Mouse (Mus musculus) spleen, embryonic (tissue): ENCODE data around the gene Ahnak2.

Source experiments
- CTCF ChIA-PET: fragments of 350-600 bp; sonication (Branson Sonifier 250); formaldehyde crosslinking; loops from one replicate; lab custom pipeline; 2022; lab: Charles Lee

Gene Ahnak2

DNA sequence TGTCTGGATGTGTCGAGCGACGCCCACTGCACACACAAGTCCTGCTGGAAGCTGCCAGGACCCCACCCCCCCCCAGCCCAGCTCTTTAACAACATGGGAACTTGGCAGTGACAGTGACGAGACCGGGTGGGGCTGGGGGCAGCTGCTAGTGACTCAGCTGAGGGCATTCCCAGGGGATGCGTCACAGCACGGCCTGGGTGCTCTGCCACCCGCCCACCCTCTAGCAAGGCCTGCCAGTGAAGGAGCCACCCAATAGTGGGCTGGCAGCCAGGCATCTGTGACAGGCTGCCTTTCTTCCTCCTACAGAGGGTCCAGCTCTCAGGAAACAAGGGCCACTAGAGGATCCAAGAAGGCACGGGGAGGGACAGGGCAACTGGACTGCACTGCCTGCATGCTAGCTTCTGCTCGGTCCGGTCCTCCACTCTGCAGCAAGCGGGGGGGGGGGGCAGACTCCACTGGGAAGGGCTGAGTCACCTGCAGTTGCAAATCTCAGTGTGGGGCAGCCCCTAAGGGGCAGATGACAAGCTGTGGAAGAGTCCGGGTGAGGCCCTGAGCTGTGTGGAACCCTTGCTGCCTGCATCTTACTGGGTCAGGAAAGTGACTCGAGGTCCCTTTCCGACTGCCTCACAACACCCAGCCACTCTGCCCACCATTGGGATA is 4.7 kb downstream of the Ahnak2 start:
- CTCF ChIA-PET, result no interaction called here

DNA sequence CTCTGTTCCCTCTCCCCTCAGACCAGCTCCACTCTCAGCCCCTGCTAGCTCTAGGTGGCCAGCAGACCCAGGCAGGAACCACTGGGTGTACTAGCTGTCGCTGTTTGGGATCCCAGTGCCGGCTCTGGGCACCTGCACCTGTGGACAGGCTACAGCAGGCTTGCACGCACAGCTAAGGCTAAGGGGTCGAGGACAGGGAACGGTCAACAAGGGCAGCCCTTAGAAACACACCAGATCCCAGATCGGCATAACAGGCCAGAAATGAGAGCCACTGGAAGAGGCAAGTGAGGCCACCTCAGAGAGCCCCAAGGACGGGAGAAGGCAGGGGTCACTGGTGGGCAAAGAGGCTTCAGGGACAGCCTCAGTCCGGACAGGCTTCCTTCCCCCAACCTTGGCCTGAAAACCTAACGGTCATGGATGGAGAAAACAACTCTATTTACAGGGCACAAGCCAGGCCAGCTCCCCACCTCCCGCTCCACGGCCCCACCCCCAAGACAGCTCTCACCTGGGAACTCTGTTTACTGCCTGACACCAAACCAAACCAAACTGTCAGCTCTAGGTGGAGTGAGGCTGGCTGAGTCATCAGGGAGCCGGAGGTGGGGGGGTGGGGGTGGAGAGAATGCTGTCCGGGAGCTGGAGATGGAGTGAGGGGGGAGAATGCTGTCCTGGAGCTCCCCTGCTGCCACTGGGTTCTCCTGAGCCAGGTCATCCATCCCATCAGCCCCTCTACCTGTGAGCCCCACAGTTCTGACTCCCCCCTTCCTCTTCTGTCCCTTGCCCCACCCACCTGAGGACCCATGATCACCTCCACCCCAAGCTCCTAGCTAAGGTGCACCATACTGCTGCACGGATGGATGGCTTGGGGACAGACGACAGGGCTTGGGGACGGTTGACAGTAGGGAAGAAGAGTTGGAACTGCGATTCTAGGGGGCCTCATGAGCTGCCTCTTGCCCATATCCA is 5.6 kb downstream of the Ahnak2 start:
- CTCF ChIA-PET, result interaction anchor here (0.6 kb wide), 1 partner anchor 1609 kb away, joined by 3 read pairs; no protein-coding TSS in a partner anchor

GRCm38 (mm10) chr12:112795466-112796104 is 6.9 kb downstream of the Ahnak2 start:
- CTCF ChIA-PET, result no interaction called here

GRCm38 (mm10) chr12:112794998-112795397 is 7.5 kb downstream of the Ahnak2 start:
- CTCF ChIA-PET, result no interaction called here

DNA sequence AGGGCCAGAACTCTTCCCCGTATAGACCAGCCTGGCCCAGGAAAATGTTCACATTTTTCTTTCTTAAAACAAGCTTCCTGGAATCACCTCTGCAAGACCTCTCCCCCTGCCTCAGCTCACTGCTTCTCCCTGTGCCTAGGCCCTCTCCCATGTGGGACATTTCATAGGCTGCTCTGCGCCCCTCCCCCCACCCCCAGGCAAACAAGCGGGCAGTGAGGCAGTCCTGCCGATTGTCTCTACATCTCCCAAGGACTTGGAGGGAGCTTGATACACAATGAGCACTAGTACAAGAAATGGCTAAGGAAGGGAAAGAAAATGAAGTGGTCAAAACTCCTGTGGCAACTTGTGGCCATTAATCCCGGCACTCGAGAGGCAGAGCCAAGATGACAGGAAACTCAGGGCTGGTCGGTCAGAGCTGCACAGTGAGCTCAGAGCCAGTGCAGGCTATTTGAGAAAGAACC is 8.1 kb downstream of the Ahnak2 start:
- CTCF ChIA-PET, result no interaction called here

DNA sequence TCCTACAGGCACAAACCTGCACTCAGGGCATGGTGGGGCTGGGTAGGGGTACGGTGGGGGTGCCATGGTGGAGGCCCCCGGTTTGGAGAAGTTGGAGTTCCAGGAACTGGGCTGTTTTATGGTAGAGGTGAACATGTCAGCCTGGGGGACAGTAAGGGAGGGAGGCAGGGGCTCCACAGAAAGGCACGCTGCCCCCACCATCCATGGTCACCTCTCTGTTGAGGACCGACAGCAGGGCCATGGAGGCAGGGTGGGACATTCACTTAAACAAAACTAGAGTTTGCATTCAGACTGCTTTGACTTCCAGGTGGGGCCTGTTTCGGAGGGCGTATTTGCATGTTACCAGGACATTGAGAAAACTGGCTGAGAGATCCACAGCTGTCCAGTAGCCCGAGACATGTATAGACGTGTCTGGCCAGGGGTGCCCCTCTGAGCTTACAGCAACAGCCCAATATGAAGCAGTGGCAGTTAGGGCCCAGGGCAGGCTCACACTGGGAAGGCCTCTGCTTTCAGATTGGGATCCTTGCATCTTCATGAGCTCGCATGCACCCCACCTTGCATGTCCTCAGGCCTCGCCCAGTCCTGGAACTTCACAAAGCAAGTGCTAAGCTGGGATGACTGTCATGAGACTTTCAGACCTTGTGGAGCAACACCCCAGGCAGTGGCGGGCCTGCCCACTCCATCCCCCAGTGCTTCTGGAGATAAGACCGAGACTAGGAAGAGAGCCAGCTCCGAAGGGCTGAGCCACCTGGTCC is 8.7 kb downstream of the Ahnak2 start:
- CTCF ChIA-PET, result no interaction called here

DNA sequence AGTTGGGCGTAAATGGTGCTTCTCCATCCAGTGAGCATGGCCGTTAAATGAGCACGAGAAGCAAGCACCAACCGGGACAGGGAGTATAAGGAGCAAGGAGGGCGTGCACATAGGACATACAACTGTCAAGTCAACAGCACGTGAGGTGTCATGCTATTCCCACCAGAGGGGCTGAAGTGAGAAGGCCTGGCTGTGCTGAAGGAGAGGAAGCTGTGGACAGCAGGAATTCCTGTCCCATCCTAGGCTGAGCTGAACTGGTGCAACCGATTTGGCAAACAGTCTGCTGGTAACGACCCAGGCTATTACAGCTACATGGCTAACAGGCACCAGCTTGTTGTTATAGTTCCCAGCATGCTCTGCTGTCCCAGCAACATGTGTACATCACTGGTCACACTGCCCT is 11.4 kb downstream of the Ahnak2 start:
- CTCF ChIA-PET, result no interaction called here

GRCm38 (mm10) chr12:112774481-112774880 is 28.0 kb downstream of the Ahnak2 start:
- CTCF ChIA-PET, result no interaction called here

DNA sequence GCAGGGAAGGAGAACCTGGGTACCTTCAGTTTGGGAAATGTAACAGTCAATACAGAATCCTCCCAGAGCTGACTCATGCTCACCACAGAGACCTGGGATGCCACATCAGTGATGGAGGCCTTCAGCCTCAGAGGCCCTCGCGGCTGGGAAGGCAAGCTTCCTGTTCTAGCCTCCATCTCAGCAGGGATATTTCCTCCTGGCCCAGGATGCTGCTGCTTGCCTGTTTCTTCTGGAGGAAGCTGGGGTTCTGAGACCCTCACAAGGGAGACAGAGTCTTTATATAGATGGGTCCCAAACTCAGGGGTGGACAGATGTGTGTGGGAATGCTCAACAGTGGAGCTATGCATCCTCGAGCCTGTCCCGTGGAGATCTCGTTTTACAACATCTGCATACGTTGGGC is 28.4 kb downstream of the Ahnak2 start:
- CTCF ChIA-PET, result no interaction called here

DNA sequence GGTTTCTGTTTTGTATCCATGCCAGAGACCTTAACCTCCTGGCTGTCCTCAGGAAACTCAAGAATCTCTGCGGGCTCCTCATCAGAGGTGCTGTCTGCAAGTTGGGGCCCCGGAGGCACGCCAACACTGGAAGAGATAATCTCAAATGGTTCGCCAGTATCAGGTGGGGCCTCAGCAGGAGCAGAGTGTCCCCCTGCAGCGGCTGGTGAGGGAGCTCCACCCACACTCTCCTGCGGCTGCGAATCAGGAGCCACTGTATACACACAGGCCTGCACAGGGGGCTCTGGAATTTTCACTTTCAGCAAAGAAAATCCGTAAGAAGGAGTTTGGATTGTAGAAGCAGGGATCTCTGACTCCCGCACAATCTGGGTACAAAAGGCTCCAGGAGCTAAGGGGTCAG is 29.1 kb downstream of the Ahnak2 start:
- CTCF ChIA-PET, result no interaction called here

GRCm38 (mm10) chr12:112772306-112772705 is 30.2 kb downstream of the Ahnak2 start:
- CTCF ChIA-PET, result no interaction called here

- CTCF ChIA-PET, result no interaction called here
These were observed 32.1 kb downstream of the Ahnak2 start for GRCm38 (mm10) chr12:112770396-112770795.

GRCm38 (mm10) chr12:112769751-112770150 is 32.7 kb downstream of the Ahnak2 start:
- CTCF ChIA-PET, result no interaction called here

DNA sequence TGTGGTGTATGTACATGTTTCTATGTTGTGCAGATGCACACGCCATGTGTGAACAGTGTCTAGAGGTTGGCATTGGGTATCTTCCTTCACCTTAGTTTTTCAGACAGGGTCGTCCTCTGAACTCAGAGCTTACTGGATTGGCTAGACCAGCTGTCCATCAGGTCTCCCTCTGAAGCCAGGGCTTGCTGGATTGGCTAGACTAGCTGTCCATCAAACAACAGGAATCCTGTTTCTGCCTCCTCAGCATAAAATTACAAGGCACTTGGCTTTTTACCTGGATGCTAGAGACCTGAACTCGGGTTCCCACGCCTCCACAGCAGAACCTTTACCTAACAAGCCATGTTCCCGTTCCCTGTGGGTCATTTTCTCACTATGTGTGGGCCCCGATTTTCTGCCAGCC is 33.4 kb downstream of the Ahnak2 start:
- CTCF ChIA-PET, result no interaction called here

DNA sequence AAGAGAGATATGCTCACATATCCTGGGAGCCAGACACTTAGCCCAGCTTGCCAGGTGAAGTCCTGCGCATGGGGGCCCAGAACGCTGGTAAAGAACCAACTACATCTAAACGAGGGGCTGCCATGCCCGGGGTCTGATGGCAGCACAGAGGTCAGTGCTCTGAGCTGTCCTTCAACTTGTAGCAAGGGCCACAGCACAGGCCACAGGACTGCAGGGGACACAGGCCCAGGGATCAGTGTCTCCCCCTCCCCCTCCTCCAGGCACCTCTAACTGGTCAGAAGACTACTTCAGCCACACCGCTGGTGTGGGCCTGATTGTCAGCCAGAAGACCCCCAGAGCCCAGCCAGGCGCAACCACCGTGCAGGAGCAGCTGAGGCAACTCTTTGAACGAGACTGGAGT is 34.3 kb downstream of the Ahnak2 start:
- CTCF ChIA-PET, result no interaction called here

- CTCF ChIA-PET, result no interaction called here
These were observed 35.2 kb downstream of the Ahnak2 start for GRCm38 (mm10) chr12:112767036-112767890.

DNA sequence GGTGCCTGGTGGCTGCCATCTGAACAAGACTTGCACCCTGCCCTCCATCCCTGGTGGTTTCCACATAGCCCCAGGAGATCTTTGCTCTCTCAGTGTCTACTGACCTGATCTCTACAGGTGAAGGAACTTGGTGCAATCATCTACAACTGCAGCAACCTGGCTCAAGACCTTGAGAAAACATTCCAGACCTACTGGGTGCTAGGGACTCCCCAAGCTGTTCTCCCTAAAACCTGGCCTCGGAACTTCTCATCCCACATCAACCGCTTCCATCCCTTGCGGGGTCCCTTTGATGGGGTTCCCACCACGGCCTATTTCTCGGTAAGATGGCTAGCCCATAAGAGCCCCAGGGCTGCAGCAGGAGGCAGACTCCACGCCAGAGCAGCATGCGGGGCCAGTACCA is 35.9 kb downstream of the Ahnak2 start:
- CTCF ChIA-PET, result no interaction called here

GRCm38 (mm10) chr12:112764991-112765390 is 37.5 kb downstream of the Ahnak2 start:
- CTCF ChIA-PET, result no interaction called here

DNA sequence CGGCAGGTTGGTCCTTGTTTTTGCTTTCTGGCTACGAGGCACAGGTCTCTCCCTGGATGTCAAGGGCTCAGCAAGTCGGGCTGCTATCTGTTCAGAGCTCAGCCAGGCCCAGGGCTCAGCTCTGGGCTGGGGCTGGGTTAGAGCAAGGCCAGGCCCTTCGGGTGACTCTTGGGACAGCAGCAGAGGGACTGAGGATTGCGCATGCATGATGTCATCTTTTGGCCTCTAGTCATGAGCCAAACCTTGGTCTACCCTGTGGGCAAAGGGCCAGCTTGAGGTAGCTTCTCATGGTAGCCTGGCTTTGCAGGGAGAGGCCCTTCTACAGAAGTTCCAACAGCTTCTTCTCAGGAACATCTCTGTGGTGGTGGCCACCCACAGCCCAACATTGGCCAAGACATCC is 38.3 kb downstream of the Ahnak2 start:
- CTCF ChIA-PET, result no interaction called here

DNA sequence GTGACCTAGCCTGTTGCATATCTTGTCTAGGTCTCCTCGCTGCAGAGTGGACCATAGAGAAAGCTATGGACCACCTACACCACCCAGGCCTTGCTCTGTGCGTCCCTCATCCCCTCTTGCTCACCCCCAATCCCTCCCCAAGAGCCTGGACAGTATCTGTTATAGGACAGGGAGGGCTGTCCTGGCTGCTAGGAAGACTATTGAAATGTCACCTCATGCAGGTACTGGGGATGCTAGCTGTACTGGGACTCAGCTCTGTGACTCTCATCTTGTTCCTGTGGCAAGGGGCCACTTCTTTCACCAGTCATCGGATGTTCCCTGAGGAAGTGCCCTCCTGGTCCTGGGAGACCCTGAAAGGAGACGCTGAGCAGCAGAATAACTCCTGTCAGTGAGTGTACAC is 39.3 kb downstream of the Ahnak2 start:
- CTCF ChIA-PET, result no interaction called here

DNA sequence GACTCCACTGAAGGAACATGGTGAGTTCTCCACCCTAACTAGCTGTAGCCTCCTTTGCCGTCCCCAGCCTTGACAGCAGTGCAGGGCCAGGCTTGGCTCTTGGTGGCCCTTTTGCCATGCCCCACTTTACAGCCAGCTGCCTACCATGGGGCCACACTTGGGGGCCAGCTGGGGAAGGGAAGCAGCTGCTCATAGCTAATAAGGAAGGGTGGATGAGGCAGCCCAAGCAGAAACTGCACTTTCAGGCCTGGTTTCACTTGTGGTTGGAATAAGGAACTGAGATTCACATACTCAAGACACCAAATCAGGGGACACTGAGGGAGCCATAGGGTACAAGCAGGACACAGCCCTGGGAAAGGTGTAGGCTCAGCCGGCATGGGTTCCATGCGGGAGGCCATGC is 40.4 kb downstream of the Ahnak2 start:
- CTCF ChIA-PET, result interaction anchor here (1.1 kb wide), 1 partner anchor 68 kb away, joined by 4 read pairs; no protein-coding TSS in a partner anchor
